Mouse (Mus musculus): ENCODE measurements at regions not wholly inside any gene's neighbourhood (a gene's known extent, or its start where the extent isn't known, plus 50 kb on each side); places are given as distances from the start of the nearest gene placed in this dataset.

- in situ Hi-C loops (cut with MboI, MseI), result no loop called here
These were observed 435.8 kb upstream of the Adgrl2 start for GRCm38 (mm10) chr3:149426023-149426759.

GRCm38 (mm10) chr3:149424306-149424705 is 434.0 kb upstream of the Adgrl2 start:
- in situ Hi-C loops (cut with MboI, MseI), result no loop called here

- in situ Hi-C loops (cut with MboI, MseI), result no loop called here
These were observed 433.1 kb upstream of the Adgrl2 start for GRCm38 (mm10) chr3:149423491-149423890.

GRCm38 (mm10) chr3:149415081-149415480 is 424.7 kb upstream of the Adgrl2 start:
- in situ Hi-C loops (cut with MboI, MseI), result no loop called here

GRCm38 (mm10) chr3:149413114-149413513 is 422.8 kb upstream of the Adgrl2 start:
- in situ Hi-C loops (cut with MboI, MseI), result no loop called here

GRCm38 (mm10) chr3:149410518-149410917 is 420.2 kb upstream of the Adgrl2 start:
- in situ Hi-C loops (cut with MboI, MseI), result no loop called here

GRCm38 (mm10) chr3:149408858-149409257 is 418.5 kb upstream of the Adgrl2 start:
- in situ Hi-C loops (cut with MboI, MseI), result no loop called here

- in situ Hi-C loops (cut with MboI, MseI), result no loop called here
These were observed 415.5 kb upstream of the Adgrl2 start for GRCm38 (mm10) chr3:149405872-149406271.

- in situ Hi-C loops (cut with MboI, MseI), result no loop called here
These were observed 414.3 kb upstream of the Adgrl2 start for GRCm38 (mm10) chr3:149404691-149405090.

- in situ Hi-C loops (cut with MboI, MseI), result no loop called here
These were observed 412.1 kb upstream of the Adgrl2 start for GRCm38 (mm10) chr3:149402496-149402895.

- in situ Hi-C loops (cut with MboI, MseI), result no loop called here
These were observed 404.7 kb upstream of the Adgrl2 start for GRCm38 (mm10) chr3:149395082-149395481.

- in situ Hi-C loops (cut with MboI, MseI), result no loop called here
These were observed 403.2 kb upstream of the Adgrl2 start for GRCm38 (mm10) chr3:149393317-149394172.

- in situ Hi-C loops (cut with MboI, MseI), result no loop called here
These were observed 401.8 kb upstream of the Adgrl2 start for GRCm38 (mm10) chr3:149392164-149392563.

GRCm38 (mm10) chr3:149387537-149387936 is 397.2 kb upstream of the Adgrl2 start:
- in situ Hi-C loops (cut with MboI, MseI), result no loop called here

GRCm38 (mm10) chr3:149386027-149386426 is 395.7 kb upstream of the Adgrl2 start:
- in situ Hi-C loops (cut with MboI, MseI), result no loop called here

GRCm38 (mm10) chr3:149385336-149385735 is 395.0 kb upstream of the Adgrl2 start:
- in situ Hi-C loops (cut with MboI, MseI), result no loop called here

GRCm38 (mm10) chr3:149381559-149382245 is 391.3 kb upstream of the Adgrl2 start:
- in situ Hi-C loops (cut with MboI, MseI), result no loop called here

GRCm38 (mm10) chr3:149381051-149381450 is 390.7 kb upstream of the Adgrl2 start:
- in situ Hi-C loops (cut with MboI, MseI), result no loop called here

- in situ Hi-C loops (cut with MboI, MseI), result no loop called here
These were observed 389.6 kb upstream of the Adgrl2 start for GRCm38 (mm10) chr3:149379866-149380472.

GRCm38 (mm10) chr3:149379249-149379865 is 389.0 kb upstream of the Adgrl2 start:
- in situ Hi-C loops (cut with MboI, MseI), result no loop called here

- in situ Hi-C loops (cut with MboI, MseI), result no loop called here
These were observed 381.1 kb upstream of the Adgrl2 start for GRCm38 (mm10) chr3:149371439-149371838.

Data from T-helper 2 cell (primary cell).